Mouse (Mus musculus) heart, embryonic 13.5 days (tissue): ENCODE measurements around the gene Trpm3. TPM values are rescaled to one million over a fixed set of nuclear protein-coding genes. Genes with fewer than 3 reads are reported as not detected.

Experiments used
- ATAC-seq: fragments of 200-750 bp; cut with Nextera tagmentation; 2 replicates; pipeline ENCODE4 v1.8.0; 2017; ENCODE audit warnings: moderate TSS enrichment; ENCODE audit not compliant: insufficient number of reproducible peaks, low FRiP score, low TSS enrichment; ENCODE audit errors: extremely low read depth
- H3K27ac ChIP-seq: fragments of 300-500 bp; sonication (generic); replicated peaks from 2 replicates; pipeline ENCODE4 v1.5.1; 2015; ENCODE audit warnings: moderate library complexity, mild to moderate bottlenecking, inconsistent platforms
- H3K27me3 ChIP-seq: fragments of 300-500 bp; sonication (generic); replicated peaks from 2 replicates; pipeline ENCODE4 v1.6.1; 2015; ENCODE audit warnings: mild to moderate bottlenecking, inconsistent platforms
- H3K36me3 ChIP-seq: fragments of 300-500 bp; sonication (generic); 2 replicates; pipeline ENCODE4 v1.6.1; 2015; ENCODE audit warnings: mild to moderate bottlenecking, inconsistent platforms
- H3K4me1 ChIP-seq: fragments of 300-500 bp; sonication (generic); 2 replicates; pipeline ENCODE4 v1.6.1; 2015; ENCODE audit warnings: inconsistent platforms
- H3K4me2 ChIP-seq: fragments of 300-500 bp; sonication (generic); 2 replicates; pipeline ENCODE4 v1.6.1; 2015; ENCODE audit warnings: inconsistent platforms, mild to moderate bottlenecking, moderate library complexity
- H3K4me3 ChIP-seq: fragments of 300-500 bp; sonication (generic); 2 replicates; pipeline ENCODE4 v1.5.1; 2015; ENCODE audit warnings: moderate library complexity, mild to moderate bottlenecking, inconsistent platforms
- H3K9ac ChIP-seq: fragments of 300-500 bp; sonication (generic); 2 replicates; pipeline ENCODE4 v1.6.1; 2015; ENCODE audit warnings: inconsistent platforms, mild to moderate bottlenecking, moderate library complexity
- H3K9me3 ChIP-seq: fragments of 300-500 bp; sonication (generic); 2 replicates; pipeline ENCODE4 v1.6.1; 2016; ENCODE audit warnings: inconsistent platforms
- WGBS: fragments of 180-500 bp; shearing (Covaris S2); methylation state at CpG from one replicate; pipeline ENCODE4 v1.1.7; 2015; ENCODE audit warnings: mixed read lengths; 5-methylcytosine and 5-hydroxymethylcytosine counted together
- polyA plus RNA-seq: library from polyadenylated mRNA; unstranded; fragments of >200 nt; fragmentation: Nextera tagmentation; extraction: Ambion mirVana; gene quantifications from 2 replicates; pipeline ENCODE4 v1.2.1, GENCODE M21; 2015

Trpm3 gene
- polyA plus RNA-seq, 1 experiment from 2014 or later, result 1.1 TPM

- 71% methylated on average over 2 of the region's 2 CpGs for WGBS
- ATAC-seq, result no peak
- Histone ChIP-seq H3K36me3 (no peaks in the 10 kb centered on the region), H3K4me1 (no peaks in the 10 kb centered on the region), H3K4me3 (no peak overlapping the region), H3K27ac (no peak overlapping the region), H3K9me3 (no peaks in the 10 kb centered on the region), H3K27me3 (no peaks in the 10 kb centered on the region), H3K4me2 (no peak overlapping the region), H3K9ac (no peak overlapping the region)
Observed at GRCm38 (mm10) chr19:22869853-22870252, 731.0 kb downstream of the Trpm3 start.

DNA sequence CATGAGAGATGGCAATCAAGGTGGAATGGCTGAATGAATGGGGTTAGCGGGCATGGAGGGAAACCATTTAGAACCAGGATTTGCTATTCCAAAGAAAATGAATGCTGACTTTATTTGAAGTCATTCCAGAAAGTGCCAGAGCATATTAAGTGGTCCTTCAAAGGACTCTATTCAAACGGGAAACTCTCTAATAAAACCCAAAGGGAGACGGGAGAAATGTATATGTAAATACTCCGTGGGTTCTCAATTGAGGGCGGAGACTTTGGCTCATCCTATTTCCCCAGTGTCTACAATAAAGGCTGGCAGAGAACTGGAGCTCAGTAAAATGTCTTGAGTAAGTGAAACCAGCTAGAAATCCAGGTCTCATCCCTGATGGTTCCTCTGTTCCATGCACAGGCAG is 733.6 kb downstream of the Trpm3 start:
- Histone ChIP-seq H3K4me2 (no peak overlapping the region), H3K9me3 (no peaks in the 10 kb centered on the region), H3K27ac (no peak overlapping the region), H3K9ac (no peak overlapping the region), H3K4me1 (no peaks in the 10 kb centered on the region), H3K36me3 (no peaks in the 10 kb centered on the region), H3K4me3 (no peak overlapping the region), H3K27me3 (no peaks in the 10 kb centered on the region)
- ATAC-seq, result no peak
- WGBS, result 73% methylated on average over 5 of the region's 5 CpGs

GRCm38 (mm10) chr19:22880199-22880598 is 741.4 kb downstream of the Trpm3 start:
- ATAC-seq, result no peak
- H3K9me3 ChIP-seq, result no peaks in the 10 kb centered on the region

GRCm38 (mm10) chr19:22882670-22883111 is 743.8 kb downstream of the Trpm3 start:
- Histone ChIP-seq H3K27ac (no peak overlapping the region), H3K36me3 (no peaks in the 10 kb centered on the region), H3K4me3 (no peak overlapping the region), H3K9me3 (no peaks in the 10 kb centered on the region), H3K27me3 (no peaks in the 10 kb centered on the region; the same call in 1 of the 2 replicates), H3K4me2 (no peak overlapping the region), H3K9ac (no peak overlapping the region), H3K4me1 (0 out of 2 replicates have a peak, but pooled peaks cover 2% of the 10 kb centered on the region)
- 61% methylated on average over 3 of the region's 3 CpGs for WGBS
- no peak for ATAC-seq

More at GRCm38 (mm10) chr19:22880199-22880598, 741.4 kb downstream of the Trpm3 start:
- Histone ChIP-seq H3K27me3 (no peaks in the 10 kb centered on the region), H3K27ac (no peak overlapping the region), H3K9ac (no peak overlapping the region), H3K36me3 (no peaks in the 10 kb centered on the region), H3K4me3 (no peak overlapping the region), H3K4me2 (no peak overlapping the region), H3K4me1 (0 out of 2 replicates have a peak, but pooled peaks cover 2% of the 10 kb centered on the region)
- 55% methylated on average over 1 of the region's 1 CpGs for WGBS

DNA sequence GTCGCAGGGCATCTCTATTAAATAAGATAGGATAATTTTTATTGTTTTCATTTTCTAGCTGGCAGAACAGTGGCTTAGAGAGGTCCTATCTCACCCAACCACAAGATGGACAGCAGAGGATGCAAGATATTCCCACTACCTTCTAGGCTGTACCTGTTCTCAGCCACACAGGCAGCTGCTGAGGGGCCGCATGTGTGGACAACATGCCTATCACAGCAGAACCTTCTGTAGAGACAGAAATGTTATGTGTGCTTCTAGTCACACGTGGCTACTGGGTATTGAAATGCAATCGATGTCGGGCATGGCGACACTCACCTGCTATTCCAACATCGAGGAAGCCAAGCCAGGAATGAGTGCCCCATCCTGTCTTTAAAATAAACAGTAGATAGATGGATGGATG is 744.3 kb downstream of the Trpm3 start:
- no peak overlapping the region for H3K27ac ChIP-seq
- H3K36me3 ChIP-seq, result no peaks in the 10 kb centered on the region
- H3K4me1 ChIP-seq, result 0 out of 2 replicates have a peak, but pooled peaks cover 2% of the 10 kb centered on the region
- H3K9ac ChIP-seq, result no peak overlapping the region
- H3K9me3 ChIP-seq, result no peaks in the 10 kb centered on the region
- H3K4me2 ChIP-seq, result no peak overlapping the region
- no peaks in the 10 kb centered on the region; the same call in 1 of the 2 replicates for H3K27me3 ChIP-seq
- 78% methylated on average over 7 of the region's 7 CpGs for WGBS
- no peak overlapping the region for H3K4me3 ChIP-seq
- ATAC-seq, result no peak

GRCm38 (mm10) chr19:22883744-22884317 is 745.0 kb downstream of the Trpm3 start:
- Histone ChIP-seq H3K36me3 (no peaks in the 10 kb centered on the region), H3K27ac (no peak overlapping the region), H3K9me3 (no peaks in the 10 kb centered on the region), H3K4me3 (peak overlapping the region; percentile 34; the same call in 1 of the 2 replicates), H3K4me1 (0 out of 2 replicates have a peak, but pooled peaks cover 2% of the 10 kb centered on the region), H3K27me3 (no peaks in the 10 kb centered on the region; the same call in 1 of the 2 replicates), H3K9ac (0 out of 2 replicates have a peak overlapping the region, but pooled peaks have one; percentile 54), H3K4me2 (peak overlapping the region; percentile 64)
- no peak for ATAC-seq
- 23% methylated on average over 18 of the region's 18 CpGs for WGBS

DNA sequence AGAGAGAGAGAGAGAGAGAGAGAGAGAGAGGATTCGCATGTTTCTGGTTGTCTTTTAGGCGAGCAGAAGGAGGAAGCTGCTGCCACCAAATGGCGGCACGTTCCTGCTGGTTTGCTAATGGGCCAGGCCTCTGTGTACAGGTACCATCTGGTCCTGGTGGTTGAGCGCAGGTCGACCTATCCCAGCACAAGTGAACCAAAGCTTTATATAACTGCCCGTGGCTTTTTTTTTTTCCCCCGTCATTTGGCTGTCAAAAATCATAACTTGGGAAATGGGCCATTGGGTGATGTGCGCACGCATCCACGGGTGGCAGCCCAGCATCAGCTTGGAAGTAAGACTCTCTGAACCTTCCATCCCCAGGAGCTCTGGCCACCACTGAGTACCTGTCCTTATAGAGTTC is 745.5 kb downstream of the Trpm3 start:
- Histone ChIP-seq H3K9ac (0 out of 2 replicates have a peak overlapping the region, but pooled peaks have one; percentile 54), H3K9me3 (no peaks in the 10 kb centered on the region), H3K27ac (no peak overlapping the region), H3K4me1 (0 out of 2 replicates have a peak, but pooled peaks cover 2% of the 10 kb centered on the region), H3K4me3 (peak overlapping the region; percentile 34; the same call in 1 of the 2 replicates), H3K27me3 (no peaks in the 10 kb centered on the region; the same call in 1 of the 2 replicates), H3K4me2 (peak overlapping the region; percentile 64), H3K36me3 (no peaks in the 10 kb centered on the region)
- no peak for ATAC-seq
- WGBS, result 46% methylated on average over 11 of the region's 11 CpGs

DNA sequence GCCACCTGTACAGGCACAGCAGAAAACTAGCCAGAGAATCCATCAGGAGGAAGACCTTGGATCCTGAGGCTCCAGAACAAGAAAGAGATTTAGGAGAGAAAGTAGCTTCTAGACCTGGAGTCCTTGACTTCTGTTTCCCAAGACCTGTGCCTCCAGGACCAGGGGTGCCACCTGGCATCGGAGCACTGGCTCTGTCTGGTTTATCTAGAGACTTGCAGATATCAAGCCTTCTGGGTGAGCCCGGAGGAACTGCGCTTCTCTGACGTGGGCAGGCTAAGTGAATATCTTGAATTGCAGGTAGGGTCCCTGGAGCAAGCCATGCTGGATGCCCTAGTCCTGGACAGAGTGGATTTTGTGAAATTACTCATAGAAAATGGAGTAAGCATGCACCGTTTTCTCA is 746.2 kb downstream of the Trpm3 start:
- WGBS, result 81% methylated on average over 5 of the region's 5 CpGs
- H3K9ac ChIP-seq, result no peak overlapping the region
- H3K27me3 ChIP-seq, result no peaks in the 10 kb centered on the region; the same call in 1 of the 2 replicates
- 0 out of 2 replicates have a peak, but pooled peaks cover 2% of the 10 kb centered on the region for H3K4me1 ChIP-seq
- no peaks in the 10 kb centered on the region for H3K36me3 ChIP-seq
- H3K27ac ChIP-seq, result no peak overlapping the region
- no peak overlapping the region for H3K4me3 ChIP-seq
- no peaks in the 10 kb centered on the region for H3K9me3 ChIP-seq
- ATAC-seq, result no peak
- H3K4me2 ChIP-seq, result no peak overlapping the region

DNA sequence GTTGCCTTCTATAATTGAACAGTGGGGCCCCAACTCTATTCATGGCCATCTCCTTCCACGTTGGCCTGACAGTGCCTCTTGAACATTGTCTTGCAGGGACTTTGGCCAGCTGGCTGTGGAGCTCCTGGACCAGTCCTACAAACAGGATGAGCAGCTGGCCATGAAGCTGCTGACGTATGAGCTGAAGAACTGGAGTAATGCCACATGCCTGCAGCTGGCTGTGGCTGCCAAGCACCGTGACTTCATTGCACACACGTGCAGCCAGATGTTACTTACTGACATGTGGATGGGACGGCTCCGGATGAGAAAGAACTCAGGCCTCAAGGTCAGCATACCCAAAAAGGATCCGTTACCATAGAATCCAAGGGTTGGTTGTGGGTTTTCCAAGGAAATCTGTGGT is 763.0 kb downstream of the Trpm3 start:
- Histone ChIP-seq H3K9me3 (no peaks in the 10 kb centered on the region), H3K27me3 (no peaks in the 10 kb centered on the region), H3K4me3 (no peak overlapping the region), H3K27ac (no peak overlapping the region), H3K9ac (no peak overlapping the region), H3K36me3 (no peaks in the 10 kb centered on the region), H3K4me1 (peaks cover 24% of the 10 kb centered on the region), H3K4me2 (no peak overlapping the region)
- WGBS, result 77% methylated on average over 7 of the region's 7 CpGs
- no peak for ATAC-seq

GRCm38 (mm10) chr19:22902386-22902785 is 763.5 kb downstream of the Trpm3 start:
- ATAC-seq, result no peak
- no peaks in the 10 kb centered on the region for H3K9me3 ChIP-seq
- H3K4me1 ChIP-seq, result peaks cover 24% of the 10 kb centered on the region
- no peaks in the 10 kb centered on the region for H3K27me3 ChIP-seq
- H3K9ac ChIP-seq, result no peak overlapping the region
- H3K4me2 ChIP-seq, result no peak overlapping the region
- no peak overlapping the region for H3K4me3 ChIP-seq
- no peak overlapping the region for H3K27ac ChIP-seq
- WGBS, result 87% methylated on average over 6 of the region's 6 CpGs
- no peaks in the 10 kb centered on the region for H3K36me3 ChIP-seq

DNA sequence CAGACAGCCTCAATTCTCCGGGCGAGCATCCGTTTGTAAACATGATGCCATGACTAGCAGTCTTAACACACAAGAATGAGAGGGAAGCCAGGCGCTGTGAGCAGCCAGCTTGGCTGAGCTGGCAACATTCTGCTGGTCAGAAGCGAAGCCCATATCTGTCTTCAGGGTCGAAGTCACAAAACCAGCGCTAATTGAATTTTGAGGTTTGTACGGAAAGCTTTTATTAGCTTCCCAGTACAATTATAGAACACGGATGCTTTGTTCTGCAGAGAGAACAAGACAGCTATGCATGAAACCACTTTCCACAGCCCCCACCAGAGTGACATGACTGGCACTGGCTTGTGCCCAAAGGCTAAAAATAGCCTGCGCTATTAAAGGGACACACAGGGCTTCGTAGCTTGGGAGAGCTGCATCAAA is 766.2 kb downstream of the Trpm3 start:
- 33% methylated on average over 11 of the region's 11 CpGs for WGBS
- Histone ChIP-seq H3K9ac (peak overlapping the region; percentile 48), H3K27ac (peak overlapping the region; percentile 97), H3K4me2 (peak overlapping the region; percentile 59), H3K9me3 (no peaks in the 10 kb centered on the region), H3K4me1 (peaks cover 25% of the 10 kb centered on the region), H3K4me3 (peak overlapping the region; percentile 8; the same call in 1 of the 2 replicates), H3K27me3 (no peaks in the 10 kb centered on the region), H3K36me3 (no peaks in the 10 kb centered on the region)
- peak; percentile 77; the same call in 1 of the 2 replicates for ATAC-seq

DNA sequence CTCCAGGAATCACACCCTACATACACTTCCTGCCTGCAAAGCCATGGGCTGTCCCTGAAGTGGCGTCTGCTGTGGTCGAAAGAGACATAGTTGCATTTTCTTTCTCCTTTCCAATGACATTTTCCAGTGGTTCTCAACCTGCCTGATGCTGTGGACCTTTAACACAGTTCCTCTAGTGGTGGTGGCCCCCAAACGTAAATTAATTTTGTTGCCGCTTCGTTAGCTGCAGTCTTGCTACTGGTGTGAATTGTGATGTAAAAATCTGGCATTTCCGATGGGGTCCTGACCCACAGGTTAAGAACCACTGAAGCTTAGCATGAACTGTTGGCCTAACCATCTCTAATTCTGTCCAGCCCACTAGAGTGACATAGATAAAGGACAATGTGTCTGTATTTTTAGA is 771.8 kb downstream of the Trpm3 start:
- Histone ChIP-seq H3K27me3 (no peaks in the 10 kb centered on the region; the same call in 1 of the 2 replicates), H3K4me3 (no peak overlapping the region), H3K36me3 (no peaks in the 10 kb centered on the region), H3K9ac (no peak overlapping the region), H3K27ac (peak overlapping the region; percentile 24; the same call in 1 of the 2 replicates), H3K4me1 (peaks cover 15% of the 10 kb centered on the region), H3K9me3 (0 out of 2 replicates have a peak, but pooled peaks cover 3% of the 10 kb centered on the region), H3K4me2 (no peak overlapping the region)
- WGBS, result 77% methylated on average over 6 of the region's 6 CpGs
- no peak for ATAC-seq
